ENCODE assay signal across 15 mouse cellular contexts in genomic region chr10:116761476-116762068, GRCm38 (mm10).
DNase-seq lines count a peak whose midpoint lies in the region; ATAC-seq and TF ChIP-seq lines count a peak whose summit lies in the region.
"Had no signal": no experiment of that assay in that cellular context is flagged by ENCODE, and none has a peak within 500 bp of the region (broad histone marks: within the 10 kb centered on the region; RNA-seq: fewer than 3 reads in every experiment).

No protein-coding gene starts in this region.

- peaks cover 3% of the 10 kb centered on the region; the same call in 1 of the 2 replicates for H3K4me1 ChIP-seq in lung, embryonic 16.5 days (replicated peaks; ENCODE audit: control insufficient read depth, insufficient read depth, low read length)
- peaks cover 47% of the 10 kb centered on the region for H3K4me1 ChIP-seq in embryonic facial prominence, embryonic 13.5 days
- H3K4me1 ChIP-seq in limb, embryonic 14.5 days (ENCODE audit: control insufficient read depth, insufficient read depth, low read length) = peaks cover 19% of the 10 kb centered on the region
- peaks cover 17% of the 10 kb centered on the region for H3K4me1 ChIP-seq in neural tube, embryonic 15.5 days
- no peaks in the 10 kb centered on the region for H3K4me1 ChIP-seq in intestine, postnatal 0 days (replicated peaks; ENCODE audit: control insufficient read depth, insufficient read depth, low read length)

- DNase-seq in lung, postnatal 36 days = no peak
- DNase-seq in limb, embryonic 14.5 days (ENCODE audit: low spot score) = no peak
- DNase-seq in urinary bladder, postnatal 36 days (ENCODE audit: low spot score in 2 of 2) = no peak
- DNase-seq: adrenal gland, adult 2 months; cerebellum, postnatal 14 days; heart, postnatal 10 days; kidney, adult 11 months; lung, embryonic 14.5 days; right cerebral cortex, postnatal 25 days; thymus, adult 2 months had no signal

- no peak overlapping the region for H3K4me3 ChIP-seq in lung, embryonic 16.5 days (ENCODE audit: low read length)
- no peak overlapping the region; the same call in 1 of the 2 replicates for H3K4me3 ChIP-seq in embryonic facial prominence, embryonic 13.5 days
- H3K4me3 ChIP-seq in limb, embryonic 14.5 days (replicated peaks; ENCODE audit: low read length) = no peak overlapping the region
- no peak overlapping the region for H3K4me3 ChIP-seq in neural tube, embryonic 15.5 days (replicated peaks)
- no peak overlapping the region for H3K4me3 ChIP-seq in intestine, postnatal 0 days (ENCODE audit: low read depth, low read length)
- H3K4me3 ChIP-seq: erythroblast, embryonic 14.5 days had no signal

- peak; percentile 20; the same call in 1 of the 2 replicates for ATAC-seq in lung, embryonic 16.5 days (ENCODE audit: low read depth)
- ATAC-seq in embryonic facial prominence, embryonic 13.5 days (ENCODE audit: insufficient number of reproducible peaks, insufficient read depth, low FRiP score, low TSS enrichment, low read depth) = peak; percentile 63; the same call in 1 of the 2 replicates
- ATAC-seq in limb, embryonic 14.5 days (ENCODE audit: low FRiP score, low read depth) = 0 out of 2 replicates have a peak, but pooled peaks have one; percentile 12
- ATAC-seq in neural tube, embryonic 15.5 days (ENCODE audit: low FRiP score) = peak; percentile 28; the same call in 1 of the 2 replicates
- no peak for ATAC-seq in intestine, postnatal 0 days

- H3K4me2 ChIP-seq in lung, embryonic 16.5 days (ENCODE audit: low read depth, low read length) = no peak overlapping the region
- H3K4me2 ChIP-seq in embryonic facial prominence, embryonic 13.5 days = peak overlapping the region; percentile 41
- H3K4me2 ChIP-seq in limb, embryonic 14.5 days (replicated peaks; ENCODE audit: low read depth, low read length, severe bottlenecking) = peak overlapping the region; percentile 20; the same call in 1 of the 2 replicates
- H3K4me2 ChIP-seq in neural tube, embryonic 15.5 days = peak overlapping the region; percentile 32; the same call in 1 of the 2 replicates
- no peak overlapping the region for H3K4me2 ChIP-seq in intestine, postnatal 0 days (replicated peaks; ENCODE audit: low read depth)
- H3K4me2 ChIP-seq: lung, embryonic 14.5 days had no signal

- no peak overlapping the region for H3K27ac ChIP-seq in lung, embryonic 16.5 days (ENCODE audit: low read length)
- peak overlapping the region; percentile 60 for H3K27ac ChIP-seq in embryonic facial prominence, embryonic 13.5 days
- H3K27ac ChIP-seq in limb, embryonic 14.5 days (replicated peaks; ENCODE audit: low read depth, low read length) = no peak overlapping the region
- peak overlapping the region; percentile 4 for H3K27ac ChIP-seq in neural tube, embryonic 15.5 days (replicated peaks)
- H3K27ac ChIP-seq in intestine, postnatal 0 days (ENCODE audit: low read depth, low read length) = no peak overlapping the region

- H3K36me3 ChIP-seq in lung, embryonic 16.5 days (ENCODE audit: control insufficient read depth, insufficient read depth, low read length) = no peaks in the 10 kb centered on the region
- H3K36me3 ChIP-seq in embryonic facial prominence, embryonic 13.5 days = no peaks in the 10 kb centered on the region
- H3K36me3 ChIP-seq in limb, embryonic 14.5 days (ENCODE audit: control insufficient read depth, insufficient read depth, low read length) = no peaks in the 10 kb centered on the region
- no peaks in the 10 kb centered on the region for H3K36me3 ChIP-seq in neural tube, embryonic 15.5 days
- H3K36me3 ChIP-seq in intestine, postnatal 0 days (ENCODE audit: control insufficient read depth, insufficient read depth) = no peaks in the 10 kb centered on the region

- H3K9ac ChIP-seq in lung, embryonic 16.5 days (ENCODE audit: low read length) = no peak overlapping the region
- H3K9ac ChIP-seq in embryonic facial prominence, embryonic 13.5 days = no peak overlapping the region
- H3K9ac ChIP-seq in limb, embryonic 14.5 days (ENCODE audit: low read depth, low read length, severe bottlenecking) = no peak overlapping the region
- no peak overlapping the region for H3K9ac ChIP-seq in neural tube, embryonic 15.5 days (replicated peaks)
- no peak overlapping the region for H3K9ac ChIP-seq in intestine, postnatal 0 days (ENCODE audit: low read depth, low read length)
- H3K9ac ChIP-seq: lung, embryonic 14.5 days had no signal

- no peaks in the 10 kb centered on the region for H3K9me3 ChIP-seq in lung, embryonic 16.5 days (ENCODE audit: control insufficient read depth, low read length)
- H3K9me3 ChIP-seq in embryonic facial prominence, embryonic 13.5 days = no peaks in the 10 kb centered on the region
- no peaks in the 10 kb centered on the region for H3K9me3 ChIP-seq in limb, embryonic 14.5 days (ENCODE audit: control insufficient read depth, low read length)
- no peaks in the 10 kb centered on the region for H3K9me3 ChIP-seq in neural tube, embryonic 15.5 days (replicated peaks)
- H3K9me3 ChIP-seq in intestine, postnatal 0 days (ENCODE audit: control insufficient read depth) = no peaks in the 10 kb centered on the region

- H3K27me3 ChIP-seq in lung, embryonic 16.5 days (ENCODE audit: control insufficient read depth, insufficient read depth, low read depth, low read length) = no peaks in the 10 kb centered on the region
- H3K27me3 ChIP-seq in embryonic facial prominence, embryonic 13.5 days = no peaks in the 10 kb centered on the region
- H3K27me3 ChIP-seq in limb, embryonic 14.5 days (ENCODE audit: control insufficient read depth, insufficient read depth, low read length) = no peaks in the 10 kb centered on the region
- no peaks in the 10 kb centered on the region for H3K27me3 ChIP-seq in neural tube, embryonic 15.5 days (replicated peaks)
- no peaks in the 10 kb centered on the region for H3K27me3 ChIP-seq in intestine, postnatal 0 days (replicated peaks; ENCODE audit: control insufficient read depth, insufficient read depth, low read length)

- TF ChIP-seq POLR2A in limb, embryonic 14.5 days (IDR thresholded peaks at IDR 0.05; ENCODE audit: borderline replicate concordance, extremely low read depth, insufficient read depth, insufficient read length) = no peak

- WGBS in lung, embryonic 16.5 days = 34% methylated on average over 4 of the region's 4 CpGs
- 43% methylated on average over 4 of the region's 4 CpGs for WGBS in embryonic facial prominence, embryonic 13.5 days
- 48% methylated on average over 4 of the region's 4 CpGs for WGBS in limb, embryonic 14.5 days
- WGBS in neural tube, embryonic 15.5 days = 51% methylated on average over 4 of the region's 4 CpGs
- 47% methylated on average over 4 of the region's 4 CpGs for WGBS in intestine, postnatal 0 days

- TF ChIP-seq CTCF in intestine, postnatal 0 days (IDR thresholded peaks at IDR 0.05; ENCODE audit: low read depth) = no peak

Comparison
In these comparisons a context has a peak if more than half of its experiments do, and no peak if none do; other contexts are left out.
1. H3K27ac ChIP-seq: peak in embryonic facial prominence, embryonic 13.5 days (single experiment) and neural tube, embryonic 15.5 days (single experiment); none in lung, embryonic 16.5 days (single experiment), limb, embryonic 14.5 days (single experiment) and intestine, postnatal 0 days (single experiment).
2. H3K4me2 ChIP-seq: peak in embryonic facial prominence, embryonic 13.5 days (single experiment), limb, embryonic 14.5 days (single experiment) and neural tube, embryonic 15.5 days (single experiment); none in lung, embryonic 16.5 days (single experiment) and intestine, postnatal 0 days (single experiment).